Mouse (Mus musculus) mature B cell (primary cell): ENCODE measurements around the gene Olfr610.
"Not testable (repeated sequence)": the region's sequence is repeated elsewhere in the genome, so short reads cannot be mapped to it uniquely, and the experiment has no call there.

Experiments
- in situ Hi-C: fragments of 300-500 bp; cut with MboI; formaldehyde crosslinking; loops from 2 replicates; pipeline ENCODE4 v1.14.3; 2019

Olfr610 gene

DNA sequence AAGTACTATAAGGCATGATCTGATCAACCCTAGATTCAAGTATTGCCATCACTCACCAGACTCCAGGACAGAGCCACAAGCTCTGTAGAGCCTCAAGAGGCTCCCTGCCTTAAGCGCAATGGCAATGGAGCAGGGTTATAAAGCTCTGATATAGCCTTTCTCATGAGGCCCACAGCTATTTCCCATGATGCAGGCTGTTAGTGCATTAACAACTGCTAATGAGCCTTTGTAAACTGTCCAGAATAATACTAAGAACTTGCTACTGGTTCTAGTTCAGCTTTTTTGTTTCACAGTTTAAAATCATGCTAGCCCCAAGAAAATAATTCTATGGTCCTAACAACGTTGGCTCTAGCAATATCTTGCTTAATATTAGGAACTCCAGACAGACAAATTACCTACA lies at the start of gene Olfr610:
Gene Olfr610, minus strand, starts transcription at position 101 of the 400 bp plus-strand sequence.
- in situ Hi-C loops, result no loop called here

DNA sequence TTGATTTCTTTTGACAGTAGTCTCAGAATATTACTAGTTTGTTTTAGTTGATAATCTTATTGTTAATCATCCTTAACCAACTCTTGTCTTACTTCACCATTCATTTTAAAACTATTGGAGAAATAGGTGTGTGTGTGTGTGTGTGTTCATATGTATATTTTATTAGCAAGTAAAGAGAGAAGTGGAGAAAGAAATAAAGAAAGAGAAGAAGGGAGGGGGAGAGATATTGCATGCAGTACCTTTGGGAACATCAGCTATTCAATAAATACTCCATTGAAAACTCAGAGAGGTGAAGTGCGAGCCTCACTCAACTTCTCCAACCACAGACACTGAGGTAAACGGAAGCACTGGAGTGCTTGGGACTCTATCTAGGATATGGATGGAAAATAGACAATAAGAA lies 43.9 kb upstream of the Olfr610 start, which contains the start of gene Olfr615:
Gene Olfr615, plus strand, starts transcription at position 301 of the 400 bp plus-strand sequence.
- in situ Hi-C loops, result no loop called here

DNA sequence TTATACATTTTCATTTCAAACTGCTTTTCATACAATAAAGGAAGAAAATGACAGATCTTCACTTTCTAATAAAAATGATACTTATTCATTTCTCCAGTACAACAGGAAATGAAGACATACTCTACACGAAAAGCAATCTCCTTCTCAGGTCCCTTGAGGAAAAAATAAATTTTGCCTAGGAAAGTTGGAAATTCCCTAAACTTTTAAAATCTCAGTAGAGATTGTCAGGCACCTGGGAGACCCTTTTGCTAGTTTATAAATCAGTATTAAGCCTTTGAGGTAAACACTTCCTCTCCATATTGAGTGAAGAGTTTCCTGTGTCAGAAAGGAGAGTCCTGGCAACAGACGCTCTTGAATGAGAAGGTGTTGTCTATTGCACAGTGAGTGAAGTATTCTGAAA lies 35.9 kb upstream of the Olfr610 start, which contains the start of gene Olfr613:
Gene Olfr613, plus strand, starts transcription at position 301 of the 400 bp plus-strand sequence.
- in situ Hi-C loops, result no loop called here

DNA sequence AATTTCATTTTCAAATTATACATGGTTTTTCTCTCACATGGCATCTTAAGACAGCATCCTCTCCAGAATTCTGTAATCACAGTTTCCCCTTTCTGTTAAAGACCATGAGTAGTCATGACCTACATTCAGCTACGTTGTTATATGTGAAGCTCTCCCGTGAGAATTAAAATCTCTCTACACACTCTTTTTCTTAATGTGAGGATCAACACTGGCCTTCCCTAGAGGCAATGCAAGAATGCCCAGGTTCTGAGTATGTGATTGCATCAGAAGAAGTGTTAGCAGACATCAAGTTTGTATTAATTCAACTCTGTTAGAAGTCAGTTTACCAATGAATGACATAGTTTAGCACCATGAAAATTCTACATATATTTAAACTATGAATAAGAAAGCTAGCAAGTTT lies 30.7 kb upstream of the Olfr610 start, which contains the start of gene Olfr612:
Gene Olfr612, minus strand, starts transcription at position 101 of the 400 bp plus-strand sequence.
- in situ Hi-C loops, result not testable (repeated sequence)

DNA sequence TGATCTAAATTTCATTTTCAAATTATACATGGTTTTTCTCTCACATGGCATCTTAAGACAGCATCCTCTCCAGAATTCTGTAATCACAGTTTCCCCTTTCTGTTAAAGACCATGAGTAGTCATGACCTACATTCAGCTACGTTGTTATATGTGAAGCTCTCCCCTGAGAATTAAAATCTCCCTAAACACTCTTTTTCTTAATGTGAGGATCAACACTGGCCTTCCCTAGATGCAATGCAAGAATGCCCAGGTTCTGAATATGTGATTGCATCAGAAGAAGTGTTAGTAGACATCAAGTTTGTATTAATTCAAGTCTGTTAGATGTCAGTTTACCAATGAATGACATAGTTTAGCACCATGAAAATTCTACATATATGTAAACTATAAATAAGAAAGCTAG lies 8.8 kb upstream of the Olfr610 start, which contains the start of gene Olfr611:
Gene Olfr611, minus strand, starts transcription at position 101 of the 400 bp plus-strand sequence.
- in situ Hi-C loops, result not testable (repeated sequence)

DNA sequence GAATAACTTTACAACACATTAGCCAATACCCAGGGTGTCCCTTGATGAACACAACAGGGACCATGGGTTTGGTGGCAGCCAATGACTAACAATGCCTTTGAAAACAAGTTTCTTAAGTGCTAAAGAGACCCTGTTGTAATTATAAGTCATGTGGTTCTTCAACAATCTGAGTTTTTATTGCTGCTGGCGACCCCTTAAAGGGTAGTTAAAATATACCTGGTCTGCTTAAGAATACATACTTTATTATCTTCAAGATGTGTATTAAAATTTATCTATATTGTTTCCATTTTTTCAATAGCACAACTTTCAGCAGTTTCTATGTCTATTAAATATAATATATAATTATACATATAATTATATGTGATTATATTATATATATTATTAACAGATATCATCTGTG lies 14.0 kb downstream of the Olfr610 start, which contains the start of gene Olfr609:
Gene Olfr609, minus strand, starts transcription at position 101 of the 400 bp plus-strand sequence.
- in situ Hi-C loops, result no loop called here

DNA sequence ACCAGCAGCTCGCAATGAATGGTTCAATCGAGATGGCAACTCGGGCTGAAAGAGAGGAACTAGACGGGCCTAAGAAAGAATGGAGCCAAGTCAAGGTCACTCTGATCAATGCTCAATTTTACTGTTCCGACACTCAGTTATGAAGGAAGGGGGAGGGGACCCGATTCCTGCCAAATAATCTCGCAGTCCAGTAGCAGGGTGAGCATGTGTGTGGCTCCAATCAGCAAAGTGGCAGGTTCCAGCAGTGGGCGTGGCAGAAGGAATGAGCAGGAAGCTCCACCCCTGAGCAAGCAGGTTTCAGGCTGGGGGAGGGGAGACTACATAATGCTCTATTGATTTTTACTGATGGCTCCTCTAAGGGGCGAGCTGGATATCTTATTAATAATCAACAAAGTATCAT lies 34.8 kb downstream of the Olfr610 start:
- in situ Hi-C loops, result not testable (repeated sequence)

DNA sequence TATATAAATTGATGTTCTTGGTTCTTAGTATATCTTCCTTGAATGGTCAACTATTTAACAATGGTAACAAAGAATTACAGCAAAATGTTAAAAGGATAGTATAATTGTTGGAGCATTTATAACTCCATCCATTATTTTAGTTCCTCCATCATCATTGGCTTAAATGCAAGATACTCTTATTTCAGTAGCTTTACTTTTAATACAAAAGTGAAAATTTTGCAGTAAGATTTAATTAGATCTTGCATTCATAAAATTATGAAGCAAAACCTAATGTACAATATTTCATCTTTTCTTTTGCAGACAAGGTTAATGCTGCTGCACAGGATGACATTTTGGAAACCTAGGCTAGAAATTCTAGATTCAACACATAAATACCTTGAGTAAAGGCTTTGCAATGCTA lies 42.3 kb downstream of the Olfr610 start, which contains the start of gene Olfr608:
Gene Olfr608, plus strand, starts transcription at position 301 of the 400 bp plus-strand sequence.
- in situ Hi-C loops, result no loop called here

DNA sequence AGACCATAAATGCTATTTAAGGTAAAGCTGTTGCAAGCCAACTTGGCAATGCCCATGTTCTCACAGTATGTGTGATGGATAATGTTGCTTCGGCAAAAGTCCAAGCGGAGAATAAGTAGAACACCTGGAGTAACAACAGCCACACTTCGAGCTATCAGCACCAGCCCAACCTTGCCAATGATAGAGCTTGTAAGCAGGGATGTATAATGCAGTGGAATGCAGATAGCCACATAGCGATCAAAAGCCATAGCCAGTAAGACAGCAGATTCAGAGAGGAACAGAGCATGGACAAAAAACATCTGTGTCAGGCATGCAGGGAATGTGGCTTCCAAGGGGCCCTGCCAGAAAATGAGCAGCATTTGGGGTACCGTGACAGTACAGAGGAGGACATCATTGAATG lies 51.3 kb downstream of the Olfr610 start:
- in situ Hi-C loops, result no loop called here
